Mouse (Mus musculus): ENCODE measurements around the gene Mycbpap. TPM values are rescaled to one million over a fixed set of nuclear protein-coding genes. Genes with fewer than 3 reads are reported as not detected.

Gene Mycbpap
- polyA plus RNA-seq, 1 experiment from 2014 or later = 4.1 TPM

DNA sequence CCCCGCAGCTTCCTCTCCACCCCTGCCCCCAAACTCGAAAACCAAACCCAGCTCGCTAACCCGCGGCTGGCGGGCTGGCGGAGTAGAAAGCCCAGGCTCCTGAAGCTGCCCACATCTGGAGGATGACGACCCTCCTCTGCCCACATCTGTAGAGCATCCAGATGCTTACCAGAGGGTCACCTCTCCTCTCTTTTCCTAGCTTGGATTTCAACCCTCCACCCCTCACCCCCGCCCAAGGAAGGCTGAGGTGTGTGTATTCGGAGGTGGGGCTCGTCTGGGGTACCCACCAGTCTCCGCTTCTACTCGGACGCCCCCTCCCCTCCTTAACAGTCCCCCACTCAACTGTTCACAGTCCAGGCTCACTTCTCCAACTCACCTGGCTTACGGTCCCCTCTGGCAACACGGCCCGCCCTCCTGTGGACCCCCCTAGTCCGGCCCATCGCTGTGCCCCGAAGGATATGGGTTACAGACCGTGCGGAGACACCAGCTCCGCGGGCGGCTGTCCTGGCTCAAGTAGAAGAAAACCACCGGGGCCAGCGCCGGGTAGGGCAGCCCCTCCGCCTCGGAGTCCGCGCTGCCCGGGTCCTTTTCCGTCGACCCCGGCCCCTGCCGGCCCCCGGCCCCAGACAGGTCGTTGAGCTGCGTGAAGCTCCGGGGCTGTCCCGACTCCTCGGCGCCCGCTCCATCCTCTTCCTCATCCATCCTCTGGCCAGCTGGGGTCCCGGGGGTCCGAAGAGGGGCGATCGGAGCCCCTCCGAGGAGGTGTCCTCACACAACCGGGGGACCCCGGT is 48.4 kb downstream of the Mycbpap start:
- under 1% methylated on average over 35 of the region's 52 CpGs for WGBS
- Histone ChIP-seq H3K9ac (ENCODE audit: low read depth, low read length) (peak overlapping the region; percentile 92), H3K36me3 (ENCODE audit: control insufficient read depth, insufficient read depth, low read length) (no peaks in the 10 kb centered on the region), H3K27ac (replicated peaks; ENCODE audit: low read depth, low read length) (peak overlapping the region; percentile 97), H3K27me3 (replicated peaks; ENCODE audit: control insufficient read depth, insufficient read depth, low read length) (peaks cover 11% of the 10 kb centered on the region; the same call in 1 of the 2 replicates), H3K4me1 (ENCODE audit: control insufficient read depth, insufficient read depth, low read length) (peaks cover 37% of the 10 kb centered on the region), H3K4me2 (ENCODE audit: low read depth, low read length) (peak overlapping the region; percentile 61), H3K9me3 (ENCODE audit: control insufficient read depth, low read length) (no peaks in the 10 kb centered on the region), H3K4me3 (ENCODE audit: low read depth, low read length) (peak overlapping the region; percentile 81)
- no peak for DNase-seq (ENCODE audit: low spot score)
- ATAC-seq (ENCODE audit: low read depth) = no peak

DNA sequence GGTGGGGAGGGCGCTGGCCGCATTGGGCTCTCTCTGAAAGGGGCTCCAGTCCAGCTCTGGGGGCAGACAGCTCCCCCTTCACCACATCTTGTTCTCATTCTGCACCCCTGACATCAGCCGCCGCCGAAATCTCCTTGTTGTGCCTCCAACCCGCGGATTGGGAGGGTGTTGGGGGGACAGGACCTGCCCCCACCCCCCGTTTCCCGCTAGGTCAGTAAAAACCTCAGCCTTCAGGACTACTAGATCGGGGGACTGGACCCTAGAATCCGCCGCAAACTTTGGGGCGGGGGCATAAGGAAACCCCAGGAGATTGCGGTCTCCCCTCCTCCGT is 49.0 kb downstream of the Mycbpap start:
- Histone ChIP-seq H3K4me3 (ENCODE audit: low read depth, low read length) (peak overlapping the region; percentile 81), H3K27ac (replicated peaks; ENCODE audit: low read depth, low read length) (peak overlapping the region; percentile 97), H3K4me1 (ENCODE audit: control insufficient read depth, insufficient read depth, low read length) (peaks cover 42% of the 10 kb centered on the region), H3K9ac (ENCODE audit: low read depth, low read length) (peak overlapping the region; percentile 92), H3K9me3 (ENCODE audit: control insufficient read depth, low read length) (no peaks in the 10 kb centered on the region), H3K27me3 (replicated peaks; ENCODE audit: control insufficient read depth, insufficient read depth, low read length) (peaks cover 11% of the 10 kb centered on the region; the same call in 1 of the 2 replicates), H3K36me3 (ENCODE audit: control insufficient read depth, insufficient read depth, low read length) (no peaks in the 10 kb centered on the region), H3K4me2 (ENCODE audit: low read depth, low read length) (peak overlapping the region; percentile 61)
- peak; percentile 80 for DNase-seq (ENCODE audit: low spot score)
- no peak for ATAC-seq (ENCODE audit: low read depth)
- 2% methylated on average over 15 of the region's 15 CpGs for WGBS

DNA sequence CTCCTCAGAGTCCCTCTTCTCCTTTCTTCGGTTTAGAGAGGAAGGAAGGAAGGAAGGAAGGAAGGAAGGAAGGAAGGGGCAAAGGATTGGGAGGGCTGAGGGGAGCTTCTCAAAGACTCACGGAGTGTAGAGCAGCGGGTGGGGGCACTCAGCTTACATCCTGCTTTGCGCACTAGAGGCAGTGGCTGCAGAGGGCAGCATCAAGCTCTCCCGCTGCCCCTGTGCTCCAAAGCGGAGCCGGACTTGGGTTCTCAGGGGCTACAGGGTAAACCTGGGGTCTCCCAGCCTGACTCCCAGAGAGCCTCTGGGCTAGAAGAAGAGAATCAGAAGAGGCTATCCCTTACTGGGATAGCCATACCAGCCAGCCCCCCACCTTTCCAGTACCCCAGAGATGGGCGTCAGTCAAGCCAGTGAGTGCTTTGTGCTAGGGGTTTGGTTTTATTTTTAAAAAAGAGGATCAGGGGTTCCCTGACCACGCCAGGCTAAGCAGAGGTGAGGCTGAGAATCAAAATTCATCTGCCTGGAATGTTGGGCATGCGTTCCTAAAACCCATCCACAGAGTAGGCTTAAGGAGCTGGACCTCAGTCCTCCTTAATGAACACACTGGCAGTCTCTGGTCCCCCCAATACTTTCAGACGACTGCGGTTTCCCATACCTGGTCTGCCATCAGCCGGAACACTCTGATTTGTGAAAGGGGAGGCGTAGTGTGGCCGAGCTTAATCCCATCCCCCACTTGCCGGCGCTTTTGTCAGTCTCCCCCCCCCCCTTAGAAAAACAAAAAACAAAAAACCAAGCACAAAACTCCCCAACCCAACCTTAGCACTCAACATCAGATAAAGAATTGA is 49.6 kb downstream of the Mycbpap start:
- Histone ChIP-seq H3K4me3 (ENCODE audit: low read depth, low read length) (peak overlapping the region; percentile 81), H3K4me2 (ENCODE audit: low read depth, low read length) (peak overlapping the region; percentile 61), H3K36me3 (ENCODE audit: control insufficient read depth, insufficient read depth, low read length) (0 out of 2 replicates have a peak, but pooled peaks cover 4% of the 10 kb centered on the region), H3K9me3 (ENCODE audit: control insufficient read depth, low read length) (no peaks in the 10 kb centered on the region), H3K27me3 (replicated peaks; ENCODE audit: control insufficient read depth, insufficient read depth, low read length) (peaks cover 11% of the 10 kb centered on the region; the same call in 1 of the 2 replicates), H3K4me1 (ENCODE audit: control insufficient read depth, insufficient read depth, low read length) (peaks cover 48% of the 10 kb centered on the region), H3K27ac (replicated peaks; ENCODE audit: low read depth, low read length) (peak overlapping the region; percentile 97), H3K9ac (ENCODE audit: low read depth, low read length) (peak overlapping the region; percentile 92)
- 3% methylated on average over 17 of the region's 17 CpGs for WGBS
- ATAC-seq (ENCODE audit: low read depth) (no peak), DNase-seq (ENCODE audit: low spot score) (peak; percentile 51)

DNA sequence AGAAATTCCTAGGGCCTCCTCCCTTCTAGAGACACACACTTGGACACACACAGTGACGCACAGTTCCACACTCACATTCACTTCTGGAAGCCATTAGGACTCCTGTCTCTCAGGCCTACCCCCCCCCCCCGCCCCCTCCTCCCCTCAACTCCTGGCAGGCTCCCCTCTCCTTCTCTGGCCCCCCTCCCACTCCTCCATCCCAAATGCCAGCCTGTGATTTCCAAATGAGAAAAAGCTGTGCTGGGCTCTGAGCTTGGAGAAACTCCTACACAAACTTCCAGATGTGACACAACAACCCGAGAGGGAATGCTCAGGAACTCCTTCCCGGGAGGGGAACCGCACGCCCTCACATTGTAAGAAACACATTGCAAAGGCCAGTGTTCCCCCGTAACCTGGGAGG is 51.2 kb downstream of the Mycbpap start:
- H3K4me1 ChIP-seq (ENCODE audit: control insufficient read depth, insufficient read depth, low read length) = peaks cover 47% of the 10 kb centered on the region
- WGBS = 21% methylated on average over 6 of the region's 7 CpGs
- H3K4me3 ChIP-seq (ENCODE audit: low read depth, low read length) = peak overlapping the region; percentile 81
- H3K9me3 ChIP-seq (ENCODE audit: control insufficient read depth, low read length) = no peaks in the 10 kb centered on the region
- peak overlapping the region; percentile 92 for H3K9ac ChIP-seq (ENCODE audit: low read depth, low read length)
- peak overlapping the region; percentile 61 for H3K4me2 ChIP-seq (ENCODE audit: low read depth, low read length)
- peak overlapping the region; percentile 97 for H3K27ac ChIP-seq (replicated peaks; ENCODE audit: low read depth, low read length)
- 0 out of 2 replicates have a peak, but pooled peaks cover 10% of the 10 kb centered on the region for H3K36me3 ChIP-seq (ENCODE audit: control insufficient read depth, insufficient read depth, low read length)
- ATAC-seq (ENCODE audit: low read depth) (no peak), DNase-seq (ENCODE audit: low spot score) (peak; percentile 92)
- no peaks in the 10 kb centered on the region for H3K27me3 ChIP-seq (replicated peaks; ENCODE audit: control insufficient read depth, insufficient read depth, low read length)

DNA sequence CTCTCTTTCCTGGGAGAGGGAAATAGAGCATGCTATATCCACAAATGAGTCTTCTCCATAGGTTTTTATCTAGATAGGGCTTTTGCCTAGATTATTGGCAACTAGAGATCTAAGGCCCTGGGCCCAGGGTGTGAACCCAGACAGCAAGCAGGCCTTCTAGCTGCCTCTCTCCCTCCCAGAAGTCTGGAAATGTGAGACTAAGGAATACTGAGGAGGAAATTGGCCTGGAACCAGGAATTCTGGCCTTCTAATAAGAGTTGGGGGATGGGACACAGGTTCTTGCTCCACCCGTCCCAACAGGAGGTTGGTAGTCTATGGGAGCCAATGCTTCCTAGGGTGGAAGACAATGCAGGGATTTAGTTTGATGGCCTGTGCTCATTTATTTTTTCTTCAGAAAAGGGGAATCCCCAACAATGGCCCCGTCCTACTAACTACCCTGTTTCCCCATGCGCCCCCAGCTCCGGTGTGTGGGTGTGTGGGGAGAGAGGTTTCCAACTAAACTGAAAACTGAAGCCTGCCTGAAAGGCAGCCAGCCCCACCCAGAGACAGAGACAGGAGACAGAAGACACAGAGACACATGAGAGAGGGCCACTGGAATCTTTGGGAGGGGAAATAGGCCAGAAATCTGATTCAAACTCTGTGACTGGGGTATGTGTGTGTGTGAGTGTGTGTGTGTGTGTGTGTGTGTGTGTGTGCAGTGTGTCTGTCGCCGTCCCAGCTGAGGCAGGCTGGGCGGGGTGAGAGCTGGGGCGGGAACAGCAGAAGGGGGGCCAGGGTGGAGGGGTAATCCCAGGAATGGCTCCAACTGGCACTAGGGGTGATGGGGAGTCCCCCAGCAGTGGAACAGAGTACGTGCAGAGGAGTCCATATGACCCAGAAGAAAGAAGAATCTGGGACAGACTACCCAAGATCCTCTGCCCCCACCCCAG is 52.1 kb downstream of the Mycbpap start:
- DNase-seq (ENCODE audit: low spot score) (peak; percentile 83), ATAC-seq (ENCODE audit: low read depth) (peak; percentile 14; the same call in 1 of the 2 replicates)
- Histone ChIP-seq H3K27ac (replicated peaks; ENCODE audit: low read depth, low read length) (peak overlapping the region; percentile 97), H3K27me3 (replicated peaks; ENCODE audit: control insufficient read depth, insufficient read depth, low read length) (no peaks in the 10 kb centered on the region), H3K9me3 (ENCODE audit: control insufficient read depth, low read length) (no peaks in the 10 kb centered on the region), H3K4me1 (ENCODE audit: control insufficient read depth, insufficient read depth, low read length) (peaks cover 47% of the 10 kb centered on the region), H3K4me3 (ENCODE audit: low read depth, low read length) (peak overlapping the region; percentile 18), H3K36me3 (ENCODE audit: control insufficient read depth, insufficient read depth, low read length) (0 out of 2 replicates have a peak, but pooled peaks cover 10% of the 10 kb centered on the region), H3K4me2 (ENCODE audit: low read depth, low read length) (peak overlapping the region; percentile 61), H3K9ac (ENCODE audit: low read depth, low read length) (peak overlapping the region; percentile 51)
- WGBS = 16% methylated on average over 6 of the region's 9 CpGs

DNA sequence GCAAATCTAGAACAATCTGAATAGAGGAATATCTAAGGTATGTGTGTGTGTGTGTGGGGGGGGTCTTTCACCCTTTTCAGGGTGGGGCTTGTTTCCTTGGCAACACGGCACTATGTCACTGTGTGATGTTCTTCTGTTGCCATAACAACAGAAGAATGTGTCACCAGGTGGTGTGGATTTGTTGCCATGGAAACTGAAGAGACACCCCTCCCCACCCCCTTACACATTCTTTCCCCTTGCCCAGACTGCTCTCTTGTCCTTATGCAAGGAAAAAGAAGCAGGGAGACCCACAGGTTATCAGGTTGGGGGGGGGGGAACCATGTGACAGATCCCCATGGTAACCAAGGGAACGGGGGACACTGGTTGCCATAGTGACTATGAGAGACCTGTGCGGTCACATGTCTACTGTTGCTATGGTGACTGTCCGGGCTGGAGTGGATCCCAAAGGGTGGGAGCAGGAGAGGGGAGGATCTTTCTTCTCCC is 52.9 kb downstream of the Mycbpap start:
- H3K4me3 ChIP-seq (ENCODE audit: low read depth, low read length) = no peak overlapping the region; the same call in 1 of the 2 replicates
- H3K36me3 ChIP-seq (ENCODE audit: control insufficient read depth, insufficient read depth, low read length) = 0 out of 2 replicates have a peak, but pooled peaks cover 11% of the 10 kb centered on the region
- DNase-seq (ENCODE audit: low spot score) (peak; percentile 77), ATAC-seq (ENCODE audit: low read depth) (peak; percentile 15; the same call in 1 of the 2 replicates)
- H3K27ac ChIP-seq (replicated peaks; ENCODE audit: low read depth, low read length) = peak overlapping the region; percentile 97
- H3K9ac ChIP-seq (ENCODE audit: low read depth, low read length) = no peak overlapping the region
- H3K9me3 ChIP-seq (ENCODE audit: control insufficient read depth, low read length) = no peaks in the 10 kb centered on the region
- 17% methylated on average over 4 of the region's 4 CpGs for WGBS
- peak overlapping the region; percentile 61 for H3K4me2 ChIP-seq (ENCODE audit: low read depth, low read length)
- no peaks in the 10 kb centered on the region for H3K27me3 ChIP-seq (replicated peaks; ENCODE audit: control insufficient read depth, insufficient read depth, low read length)
- H3K4me1 ChIP-seq (ENCODE audit: control insufficient read depth, insufficient read depth, low read length) = peaks cover 46% of the 10 kb centered on the region

DNA sequence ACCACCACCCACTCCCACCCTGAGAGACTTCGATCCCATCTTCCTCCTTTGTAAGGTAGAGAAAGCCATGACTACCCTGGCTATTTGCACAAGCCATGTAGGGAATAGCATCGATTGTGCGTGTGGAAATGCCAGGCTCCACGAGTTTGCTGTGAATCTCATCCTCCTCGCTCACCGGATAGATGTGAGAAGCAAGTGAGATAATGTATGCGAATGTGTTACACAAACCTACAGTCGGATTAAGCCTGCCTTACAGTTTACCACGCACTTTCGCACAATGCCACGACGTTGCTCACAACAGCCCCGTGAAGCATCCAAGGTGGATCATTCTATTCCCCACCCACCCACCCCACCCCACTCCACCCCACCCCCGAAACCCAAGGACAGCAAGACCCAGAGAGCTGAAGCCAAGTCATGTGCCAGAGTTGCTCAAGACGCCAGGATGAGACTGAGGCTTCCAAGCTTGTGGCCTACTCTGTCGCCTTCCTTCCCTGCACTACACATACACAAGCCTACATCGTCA is 55.1 kb downstream of the Mycbpap start:
- DNase-seq (ENCODE audit: low spot score) = no peak
- no peak for ATAC-seq (ENCODE audit: low read depth)

More for the DNA sequence above, 55.1 kb downstream of the Mycbpap start:
- Histone ChIP-seq H3K4me3 (ENCODE audit: low read depth, low read length) (no peak overlapping the region), H3K27me3 (replicated peaks; ENCODE audit: control insufficient read depth, insufficient read depth, low read length) (no peaks in the 10 kb centered on the region), H3K36me3 (ENCODE audit: control insufficient read depth, insufficient read depth, low read length) (peaks cover 28% of the 10 kb centered on the region; the same call in 1 of the 2 replicates), H3K27ac (replicated peaks; ENCODE audit: low read depth, low read length) (no peak overlapping the region), H3K4me2 (ENCODE audit: low read depth, low read length) (no peak overlapping the region), H3K9ac (ENCODE audit: low read depth, low read length) (no peak overlapping the region), H3K9me3 (ENCODE audit: control insufficient read depth, low read length) (no peaks in the 10 kb centered on the region), H3K4me1 (ENCODE audit: control insufficient read depth, insufficient read depth, low read length) (peaks cover 46% of the 10 kb centered on the region)
- WGBS = 84% methylated on average over 17 of the region's 17 CpGs
